Mouse (Mus musculus): ENCODE results near the gene Ski.

Ski gene

DNA sequence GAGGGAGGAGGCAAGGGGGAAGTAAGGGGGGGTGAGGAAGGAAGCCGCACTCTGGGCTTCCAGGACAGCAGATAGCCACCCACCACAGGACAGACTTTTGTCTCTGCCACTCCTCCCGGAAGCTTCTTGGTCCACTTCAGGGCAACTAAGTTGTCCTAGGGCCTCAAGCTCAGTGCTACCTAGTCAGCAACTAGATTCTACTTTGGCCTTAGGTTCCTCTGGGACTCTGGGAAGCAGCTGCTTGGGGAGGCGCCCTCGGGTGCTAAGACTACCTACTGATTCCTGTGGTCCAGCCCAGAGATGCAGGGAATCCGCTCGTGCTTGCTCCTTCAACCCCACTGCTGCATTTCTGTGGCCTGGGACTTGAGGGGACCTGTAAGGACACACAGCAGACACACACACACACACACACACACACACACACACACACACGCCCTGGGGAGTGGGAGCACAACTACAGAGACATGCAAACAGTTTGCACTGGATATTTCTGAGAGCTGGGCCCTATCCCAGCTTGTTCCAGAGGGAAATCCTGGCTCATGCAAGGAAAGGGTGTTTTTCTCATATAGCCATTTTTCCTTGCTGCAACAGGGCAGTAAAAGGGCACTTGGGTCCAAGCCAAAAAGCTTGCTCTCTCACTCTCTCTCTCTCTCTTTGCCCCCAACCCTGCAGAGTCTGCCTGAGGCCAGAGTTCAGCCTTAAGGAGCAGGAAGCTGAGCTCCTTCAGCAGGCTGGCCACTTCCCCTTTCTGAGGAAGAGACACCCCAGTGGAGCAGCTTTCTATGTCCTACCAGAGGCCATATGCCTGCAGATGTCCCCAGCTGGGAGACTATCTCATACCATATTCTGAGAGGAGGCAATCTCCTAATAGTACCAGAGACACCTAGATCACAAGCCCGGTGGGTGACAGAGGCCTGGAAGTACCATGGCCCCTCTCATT is 12.2 kb upstream of the Ski start:
- no peak for DNase-seq (ENCODE audit: low spot score in 2 of 2)

DNA sequence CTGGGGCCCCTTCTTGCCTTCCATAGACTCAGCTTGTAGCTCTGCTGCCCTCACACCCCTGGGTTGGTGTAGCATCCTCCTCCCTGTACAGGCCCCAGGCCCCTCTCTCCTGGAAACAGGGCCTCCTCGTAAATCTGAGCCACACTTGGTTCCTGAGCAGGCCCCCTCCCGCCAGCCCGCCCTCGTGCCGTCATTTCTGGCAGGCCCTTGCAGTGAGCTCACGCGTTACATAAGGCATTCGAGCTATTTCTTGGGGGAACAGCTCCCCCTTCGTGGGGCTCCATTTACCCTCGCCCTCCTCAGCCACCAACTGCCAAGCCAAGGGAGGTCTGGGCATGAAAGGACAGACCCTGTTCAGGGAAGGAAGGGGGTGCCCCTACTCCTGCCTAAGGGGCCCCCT is 11.5 kb upstream of the Ski start:
- no peak for DNase-seq (ENCODE audit: low spot score in 2 of 2)

DNA sequence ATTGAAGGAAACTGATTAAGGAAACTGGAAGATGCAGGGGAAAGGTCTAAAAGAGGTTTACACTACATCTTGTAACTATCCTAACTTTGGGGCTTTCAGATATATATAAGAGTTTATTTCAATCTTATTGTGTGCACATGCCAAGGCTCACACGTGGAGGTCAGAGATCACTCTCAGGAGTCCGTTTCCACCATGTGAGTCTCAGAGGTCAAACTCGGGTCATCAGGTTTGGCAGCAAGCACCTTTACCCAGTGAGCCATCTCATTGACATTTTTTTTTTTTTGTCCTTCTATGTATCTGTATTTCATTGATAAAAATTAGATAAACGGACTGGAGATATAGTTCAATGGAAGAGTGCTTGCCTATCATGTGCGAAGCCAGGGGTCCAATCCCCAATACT is 6.1 kb upstream of the Ski start:
- DNase-seq (ENCODE audit: low spot score in 2 of 2), result no peak

DNA sequence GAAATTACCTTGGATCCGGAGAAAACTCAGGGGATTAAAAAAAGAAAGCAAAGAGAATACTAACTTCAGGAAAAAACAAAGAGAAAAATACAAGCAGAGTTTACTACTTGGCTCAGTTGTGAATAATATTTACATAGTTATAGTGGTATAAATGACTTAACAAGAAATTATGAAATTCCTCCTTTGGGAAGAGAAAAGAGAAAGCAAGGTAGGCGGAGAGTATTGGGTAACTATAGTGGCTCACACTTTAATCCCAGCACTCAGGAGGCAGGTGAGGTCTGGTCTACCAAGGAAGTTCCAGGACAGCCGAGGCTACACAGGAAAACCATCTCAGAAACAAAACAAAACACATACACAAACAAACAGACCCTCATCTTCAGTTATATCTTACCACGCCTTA is 5.6 kb upstream of the Ski start:
- DNase-seq (ENCODE audit: low spot score in 2 of 2), result no peak

DNA sequence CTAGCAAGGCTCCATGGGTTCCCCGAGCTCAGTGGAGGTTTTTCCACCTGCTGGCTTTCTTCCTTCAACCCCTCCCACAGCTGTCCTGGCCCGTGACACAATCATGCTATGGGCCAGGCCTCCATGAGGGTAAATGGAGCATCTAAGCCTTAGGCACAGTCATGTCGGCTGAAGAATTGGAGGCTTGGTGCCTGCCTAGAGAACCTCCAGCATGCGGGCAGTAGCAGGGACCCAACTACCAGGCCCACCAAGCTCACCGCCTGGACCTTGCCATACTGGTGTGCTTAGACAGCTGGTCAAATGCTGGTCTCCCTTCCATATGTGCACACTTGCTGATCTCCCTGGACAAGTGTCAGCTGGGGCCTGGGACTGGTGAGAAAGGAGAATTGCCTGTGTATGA is 3.5 kb upstream of the Ski start:
- DNase-seq (ENCODE audit: low spot score in 2 of 2), result no peak

DNA sequence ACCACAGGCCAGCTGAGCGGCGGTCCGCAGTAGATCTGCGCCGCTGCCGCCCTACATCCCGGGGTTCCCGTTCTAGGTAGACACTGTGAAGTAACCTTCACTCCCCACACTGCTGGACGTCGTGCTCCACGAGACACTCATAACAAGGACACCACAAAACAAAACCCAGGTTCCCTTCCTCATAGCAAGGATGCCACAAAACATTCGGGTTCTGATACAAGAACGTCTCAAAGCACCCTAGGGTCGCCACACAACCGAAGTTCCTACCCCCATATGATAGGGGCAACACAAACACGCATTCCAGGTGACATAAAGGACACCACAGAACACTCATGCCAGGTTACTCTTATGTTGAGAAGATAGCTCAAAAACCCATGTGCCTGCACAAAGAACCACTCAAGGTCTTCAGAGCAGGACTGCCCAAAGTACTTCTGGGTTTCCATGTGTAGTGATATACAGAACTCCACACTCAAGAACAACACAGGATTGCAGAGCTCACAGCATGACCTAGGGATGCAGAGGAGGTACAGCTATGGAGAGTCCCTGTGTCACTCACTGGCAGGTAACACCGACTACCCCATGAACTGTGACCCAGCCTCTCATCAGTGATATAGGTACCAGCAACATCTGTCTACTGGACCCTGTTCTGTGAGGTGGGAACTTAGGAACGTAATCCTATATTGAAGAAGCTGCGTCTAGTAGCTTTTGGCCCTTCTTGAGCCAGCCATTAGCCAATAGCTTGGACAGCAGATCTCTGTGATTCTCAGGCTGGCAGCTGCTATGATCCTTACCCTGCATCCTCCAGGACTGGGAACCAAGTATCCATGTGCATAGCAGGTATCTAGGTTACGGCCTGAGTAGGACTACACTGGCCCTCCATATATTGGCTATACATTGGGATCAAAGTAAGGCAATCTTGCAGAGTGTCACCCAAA is 1.5 kb upstream of the Ski start:
- DNase-seq (ENCODE audit: low spot score in 2 of 2), result no peak

DNA sequence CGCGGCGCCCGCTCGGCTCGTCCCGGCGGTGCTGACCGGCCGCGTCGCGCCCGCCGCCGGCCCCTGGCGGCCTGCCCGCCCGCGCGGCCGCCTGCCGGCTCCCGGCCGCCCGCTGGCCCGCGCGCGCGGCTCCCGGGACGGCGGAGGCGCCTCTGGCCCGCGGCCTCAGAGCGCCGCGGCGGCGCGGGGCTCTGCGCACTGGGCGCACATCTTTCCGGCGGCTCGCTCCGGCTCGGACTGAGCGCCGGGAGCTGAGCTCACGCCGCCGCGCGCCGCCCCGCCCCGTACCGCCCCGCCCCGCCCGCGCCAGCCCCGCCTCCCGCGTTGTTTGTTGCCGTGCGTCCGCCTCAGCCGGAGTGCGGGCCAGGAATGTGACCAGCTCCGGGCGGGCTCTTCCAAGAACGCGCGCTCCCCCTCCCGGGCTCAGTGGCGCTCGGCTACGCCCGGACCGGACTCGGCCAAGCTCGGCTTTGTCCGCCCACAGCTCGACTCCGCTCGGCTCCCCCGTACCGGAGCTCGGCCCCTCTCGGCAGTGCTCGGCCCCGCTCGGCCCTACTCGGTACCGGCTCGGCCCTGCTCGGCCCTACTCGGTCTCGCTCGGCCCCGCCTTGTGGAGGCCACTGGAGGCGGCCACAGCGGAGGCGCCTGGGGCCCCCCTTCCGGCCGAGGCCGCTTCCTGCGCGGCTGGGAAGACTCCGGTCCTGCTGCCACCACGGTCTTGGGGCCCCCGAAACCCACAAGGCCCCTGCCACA is 625 bp upstream of the Ski start:
- DNase-seq (ENCODE audit: low spot score in 2 of 2), result peak; percentile 97

DNA sequence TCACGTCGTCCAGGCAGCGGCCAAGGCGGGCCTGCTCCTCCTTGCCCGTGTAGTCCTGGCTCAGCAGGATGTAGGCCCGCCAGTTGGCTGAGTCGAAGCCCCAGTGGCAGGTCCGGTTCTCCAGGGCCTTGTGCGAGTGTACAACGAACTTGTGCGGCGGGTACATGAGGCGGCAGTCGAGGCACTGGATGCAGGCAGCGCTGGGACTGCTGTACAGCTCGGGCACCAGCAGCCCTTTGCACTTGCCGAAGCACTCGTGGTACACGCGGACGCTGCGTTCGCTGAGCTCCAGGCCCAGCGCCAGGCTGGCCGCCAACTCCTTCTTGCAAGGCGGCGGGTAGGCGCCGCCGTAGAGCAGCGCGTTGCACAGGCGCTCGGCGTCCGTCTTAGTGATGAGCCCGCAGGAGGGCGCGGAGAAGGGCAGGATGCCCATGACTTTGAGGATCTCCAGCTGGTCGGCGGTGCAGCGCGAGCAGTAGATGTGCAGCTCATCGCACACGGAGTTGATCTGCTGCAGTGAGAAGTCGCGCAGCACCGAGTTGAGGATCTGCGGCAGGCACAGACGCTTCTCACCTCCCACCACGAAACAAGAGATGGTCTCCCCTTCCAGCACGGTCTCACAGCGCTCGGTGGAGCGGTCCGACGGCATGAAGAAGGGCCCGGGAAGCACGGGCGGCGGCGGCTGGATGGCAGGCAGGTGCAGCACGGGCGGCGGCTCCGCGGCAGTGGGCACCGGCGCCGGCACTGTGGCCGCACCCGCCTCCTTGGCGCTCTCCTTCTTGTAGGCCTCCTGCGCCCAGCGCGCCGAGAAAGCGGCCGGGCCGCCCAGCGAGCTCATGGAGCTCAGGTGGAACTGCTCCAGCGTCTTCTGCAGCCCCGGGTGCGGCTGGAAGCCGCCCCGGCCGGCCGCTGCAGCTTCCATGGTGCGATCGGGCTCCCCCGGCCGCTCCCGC is 517 bp downstream of the Ski start:
- DNase-seq (ENCODE audit: low spot score in 2 of 2), result peak in 1 of 2 experiments; percentile 45

DNA sequence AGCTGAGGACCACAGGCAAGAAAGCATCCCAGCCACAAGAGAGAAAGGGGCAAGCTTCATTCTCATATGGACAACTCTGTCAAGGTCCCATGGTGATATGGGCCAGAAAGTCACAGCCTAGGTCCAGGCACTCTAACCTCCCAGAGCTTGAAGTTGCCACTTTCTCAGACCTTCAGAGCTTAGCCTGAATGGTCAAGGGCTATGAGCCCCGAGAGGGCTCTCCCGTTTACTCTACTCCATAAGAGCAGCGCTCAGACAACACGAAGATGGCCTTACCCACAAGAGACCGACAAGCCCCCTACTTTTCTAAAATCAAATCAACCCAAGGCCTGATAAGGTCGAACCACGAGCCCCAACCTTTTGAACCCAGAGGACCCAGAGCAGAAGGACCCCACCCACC is 1.3 kb downstream of the Ski start:
- DNase-seq (ENCODE audit: low spot score in 2 of 2), result no peak

DNA sequence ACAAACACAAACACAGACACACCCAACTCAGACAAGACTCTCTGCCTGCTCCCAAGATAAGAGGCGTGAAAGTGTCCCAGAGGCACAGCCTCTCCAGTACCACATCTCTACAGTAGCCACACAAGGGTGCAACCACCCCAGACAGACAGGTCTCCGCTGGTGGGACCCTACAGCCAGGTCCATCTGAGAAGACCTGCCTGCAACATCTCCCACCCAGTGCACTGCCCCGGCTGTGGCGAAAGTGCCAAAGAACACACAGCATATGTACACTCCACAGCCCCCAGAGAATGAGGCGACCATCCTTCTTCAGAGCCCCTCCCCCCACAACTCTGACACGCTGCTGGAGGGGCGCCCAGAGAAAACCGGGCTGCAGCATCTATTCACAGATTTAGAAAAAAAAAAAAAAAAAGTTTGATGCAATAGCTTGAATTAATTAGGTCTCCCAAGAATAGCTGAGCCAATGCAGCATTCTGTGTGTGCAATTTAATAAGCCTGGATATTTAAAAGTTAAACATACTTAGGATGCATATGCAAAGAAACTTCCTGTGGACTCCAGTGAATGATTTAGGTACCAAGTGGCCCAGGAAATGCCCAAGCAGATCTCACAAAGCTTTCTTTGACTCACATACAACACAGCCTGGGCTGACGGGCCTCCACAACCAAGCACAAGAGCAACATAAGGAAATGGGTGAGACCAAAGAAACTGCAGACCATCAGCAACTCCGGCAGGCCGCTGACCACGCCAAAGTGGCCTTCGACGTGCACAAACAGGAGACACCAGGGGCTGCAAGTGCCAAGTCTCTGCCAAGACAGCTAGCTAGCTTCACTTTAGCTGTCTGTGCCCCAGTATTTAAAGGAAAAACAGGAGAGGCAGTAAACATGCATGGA is 1.9 kb downstream of the Ski start:
- DNase-seq (ENCODE audit: low spot score in 2 of 2), result no peak

DNA sequence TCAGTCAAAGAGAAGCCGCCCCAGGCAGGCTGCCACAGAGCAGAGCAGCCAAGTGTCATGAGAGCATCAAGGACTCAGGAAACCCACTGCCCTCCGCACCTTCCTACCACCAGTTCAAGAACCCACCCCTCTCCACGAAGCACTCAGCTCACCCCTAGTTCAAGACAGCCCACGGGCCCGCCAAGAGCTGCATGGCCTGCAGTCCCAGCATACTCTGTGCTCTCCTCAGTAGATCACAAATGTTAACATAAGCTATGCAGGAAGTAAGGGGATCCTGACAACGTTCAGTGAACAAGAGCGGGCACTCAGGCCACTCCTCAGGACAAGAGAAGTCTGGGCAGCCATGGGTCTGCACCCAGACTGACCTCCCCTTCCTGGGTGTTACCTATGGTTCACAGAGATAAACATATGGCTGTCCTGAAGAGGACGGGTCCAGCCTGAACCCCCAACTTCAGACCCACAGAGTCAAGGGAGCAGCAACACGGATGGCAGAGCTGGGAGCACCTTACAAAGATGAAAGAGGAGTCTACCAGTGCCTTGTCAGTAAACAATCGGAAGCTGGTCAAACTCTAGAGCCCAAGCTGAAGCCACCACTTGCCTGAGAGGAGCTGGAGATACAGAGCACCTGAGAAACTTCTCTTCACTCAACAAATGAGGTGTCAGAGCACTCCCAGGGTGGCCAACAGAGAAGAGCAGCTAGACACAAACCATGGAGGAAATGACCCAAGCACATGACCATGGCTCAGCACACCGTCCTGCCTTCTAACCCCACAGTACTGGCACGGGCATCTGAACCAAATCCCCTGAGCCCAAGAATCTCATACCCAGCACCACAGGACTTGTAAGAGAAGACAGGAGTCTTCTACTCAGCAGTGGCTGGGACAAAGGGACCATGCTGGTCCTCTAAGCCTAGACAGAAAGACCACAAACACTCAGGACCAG is 2.9 kb downstream of the Ski start:
- no peak for DNase-seq (ENCODE audit: low spot score in 2 of 2)

DNA sequence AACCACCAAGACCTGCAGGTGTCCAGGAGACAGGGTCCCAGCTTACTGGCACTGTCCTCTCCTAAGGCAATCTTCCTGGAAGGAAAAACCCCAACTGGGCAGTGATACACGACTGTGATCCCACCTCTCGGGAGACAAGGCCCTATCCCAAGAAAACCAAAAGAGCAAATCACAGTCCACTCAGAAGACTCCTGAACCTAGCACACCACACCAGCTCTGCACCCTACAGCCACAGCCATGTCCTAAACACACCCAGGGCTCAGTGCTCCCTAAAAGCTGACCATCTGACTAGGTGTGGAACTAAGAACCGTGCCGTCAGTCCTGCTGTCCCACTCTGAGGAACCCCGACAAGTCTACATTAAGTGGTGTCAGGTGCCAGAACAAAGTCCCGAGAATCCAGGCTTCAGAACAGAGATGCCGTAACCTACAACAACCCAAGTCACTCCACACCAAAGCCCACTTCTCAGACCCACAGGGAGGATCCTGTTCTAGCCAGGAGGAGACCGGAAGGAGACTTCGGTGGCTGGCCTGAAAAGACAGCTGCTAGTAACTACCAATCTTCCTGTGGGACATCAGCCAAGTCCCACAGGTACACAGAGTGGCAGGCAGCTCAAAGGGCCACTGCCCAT is 4.2 kb downstream of the Ski start:
- DNase-seq (ENCODE audit: low spot score in 2 of 2), result no peak

DNA sequence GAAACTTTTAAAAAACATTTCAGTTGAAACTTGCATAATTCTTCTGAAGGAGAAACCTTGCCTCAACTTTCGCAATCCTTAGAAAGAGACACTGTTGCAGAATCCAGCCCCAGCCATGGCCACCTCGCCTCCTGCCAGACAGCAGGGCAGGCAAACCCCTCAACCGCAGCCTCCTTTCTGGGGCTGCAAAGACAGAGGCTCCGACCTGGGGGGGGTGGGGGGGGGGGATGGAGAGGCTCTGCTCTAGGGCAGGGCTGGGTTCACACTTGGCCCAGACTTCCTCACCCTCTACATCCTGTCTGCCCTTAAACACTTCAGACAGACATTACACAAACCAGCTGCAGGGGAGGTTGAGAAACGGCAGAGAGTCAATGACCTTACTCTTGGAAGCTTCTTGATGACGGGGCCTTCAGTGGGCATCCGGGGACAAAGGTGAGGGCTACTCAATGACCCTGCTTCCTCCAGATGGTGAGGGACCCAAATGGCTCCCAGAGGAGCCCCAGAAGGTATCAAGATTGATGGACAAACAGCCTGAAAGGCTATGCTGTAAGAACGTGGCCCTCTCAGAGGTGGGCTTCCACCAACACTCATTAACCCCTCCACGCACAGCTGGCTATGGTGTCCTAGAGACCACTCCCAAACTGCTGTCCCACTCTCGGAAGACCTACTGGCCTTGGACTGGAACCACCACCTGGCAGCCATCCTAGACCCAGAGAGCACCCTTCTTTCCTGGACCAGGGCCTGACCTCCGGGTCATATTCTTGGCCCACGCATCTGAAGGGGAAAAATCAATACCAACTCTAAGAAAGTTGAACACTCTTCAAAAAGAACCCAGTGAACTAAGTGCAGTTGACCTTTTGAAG is 4.9 kb downstream of the Ski start:
- no peak for DNase-seq (ENCODE audit: low spot score in 2 of 2)

DNA sequence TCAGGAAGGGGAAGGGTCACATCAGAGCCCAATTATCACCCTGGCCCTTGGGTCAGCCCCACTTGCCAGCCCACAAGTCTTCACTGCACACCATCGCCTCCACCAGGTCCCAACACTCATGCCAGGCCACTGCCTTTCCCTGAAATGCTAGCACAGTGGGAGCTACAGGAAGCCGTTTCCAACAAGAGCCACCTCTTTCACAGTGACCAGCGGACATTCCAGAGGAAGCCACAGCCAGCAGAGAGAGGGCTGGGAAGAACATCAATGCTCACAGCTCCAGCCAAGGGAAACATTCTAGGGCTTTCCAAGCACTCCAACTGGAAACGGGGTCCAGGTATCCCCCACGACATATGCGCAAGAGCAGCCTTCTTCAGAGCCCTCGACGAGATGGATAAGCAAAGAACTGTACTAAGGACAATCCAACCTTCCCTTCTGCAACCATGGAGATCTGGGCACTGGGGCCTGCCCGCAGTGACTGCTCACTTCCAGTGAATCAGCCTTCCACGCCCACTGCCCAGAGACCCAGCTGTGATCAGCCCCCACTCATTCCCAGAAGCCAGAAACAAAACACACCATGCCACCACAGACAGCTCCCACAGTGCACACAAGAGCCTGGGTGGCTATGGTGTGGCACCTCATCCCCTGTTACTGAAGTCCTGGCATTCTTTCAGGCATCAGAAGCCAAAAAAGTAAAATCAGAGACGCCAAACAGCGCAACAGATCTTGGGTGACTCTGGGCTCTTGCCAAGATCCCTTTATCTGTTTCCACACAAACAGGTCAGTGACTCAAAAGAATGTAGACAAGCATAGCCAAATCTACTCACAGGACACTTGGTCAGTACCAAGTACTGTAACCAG is 6.4 kb downstream of the Ski start:
- no peak for DNase-seq (ENCODE audit: low spot score in 2 of 2)

DNA sequence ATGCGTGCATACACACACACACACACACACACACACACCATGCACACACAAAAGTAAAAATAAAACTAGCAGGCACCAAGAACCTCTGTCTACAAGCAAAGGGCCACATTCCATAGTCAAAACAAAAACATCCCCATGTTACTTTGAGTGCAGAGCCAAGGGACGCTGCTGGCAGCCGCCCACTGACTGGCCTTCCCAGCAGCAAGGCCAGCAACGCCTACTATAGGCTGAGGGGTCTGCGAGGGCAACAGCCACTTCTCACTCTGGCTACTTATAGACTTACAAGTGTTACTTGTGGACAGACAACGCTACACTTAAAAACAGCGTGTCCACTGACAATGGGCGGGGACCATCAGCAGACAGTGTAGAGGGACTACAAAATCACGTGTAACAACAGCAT is 7.2 kb downstream of the Ski start:
- no peak for DNase-seq (ENCODE audit: low spot score in 2 of 2)

DNA sequence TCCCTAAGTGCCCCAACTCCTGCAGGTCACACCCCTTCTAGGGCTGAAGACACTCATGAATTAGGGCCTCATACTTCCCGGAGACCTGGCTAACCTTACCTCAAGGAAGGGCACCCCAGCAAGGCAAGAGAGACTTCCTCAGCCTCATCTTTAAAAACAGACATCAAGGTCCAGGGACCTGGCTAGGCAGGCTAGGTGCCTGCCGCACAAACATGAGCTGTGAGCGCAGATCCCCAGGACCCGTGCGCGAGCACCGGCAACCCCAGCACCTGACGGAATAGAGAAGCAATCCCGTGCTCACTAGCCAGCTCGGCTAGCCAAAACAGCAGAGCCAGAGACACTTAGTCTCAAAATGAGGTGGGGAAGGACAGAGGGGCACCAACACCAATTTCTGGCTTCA is 7.6 kb downstream of the Ski start:
- DNase-seq (ENCODE audit: low spot score in 2 of 2), result no peak
